10 mouse cellular contexts compared by ENCODE assay signal in the genomic region with DNA sequence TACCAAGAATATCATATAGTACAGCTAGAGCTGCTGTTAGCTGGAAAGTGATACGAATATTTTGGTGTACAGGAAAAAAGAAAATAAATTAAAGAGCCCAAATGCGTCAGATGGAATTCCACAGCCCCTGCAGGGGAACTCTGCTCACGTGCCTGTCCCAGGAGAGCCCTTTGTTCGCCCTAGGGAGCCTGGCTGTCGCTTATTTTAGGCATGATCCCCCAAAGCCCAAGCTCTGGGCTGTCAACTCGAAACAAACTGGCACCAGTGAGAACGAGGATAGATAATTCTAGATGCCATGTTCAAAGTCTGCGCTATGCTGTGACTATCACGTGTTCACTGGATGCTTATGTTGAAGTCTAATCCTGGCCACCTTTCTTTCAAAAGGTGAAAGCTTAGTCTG. TPM values are rescaled to one million over a fixed set of nuclear protein-coding genes. Genes with fewer than 3 reads are reported as not detected.
A peak's percentile ranks its signal among the peaks of the same experiment; 100 is the strongest.
DNase-seq lines count a peak whose midpoint lies in the region; ATAC-seq lines count a peak whose summit lies in the region.
"Had no signal": no experiment of that assay in that cellular context is flagged by ENCODE, and none has a peak within 500 bp of the region (broad histone marks: within the 10 kb centered on the region; RNA-seq: fewer than 3 reads in every experiment).

No protein-coding gene starts in this region.

- H3K36me3 ChIP-seq in kidney, embryonic 14.5 days (ENCODE audit: control insufficient read depth, insufficient read depth, low read length): no peaks in the 10 kb centered on the region
- H3K36me3 ChIP-seq in embryonic facial prominence, embryonic 11.5 days (replicated peaks; ENCODE audit: control insufficient read depth, insufficient read depth, low read depth, low read length): no peaks in the 10 kb centered on the region
- no peaks in the 10 kb centered on the region for H3K36me3 ChIP-seq in hindbrain, embryonic 13.5 days
- no peaks in the 10 kb centered on the region for H3K36me3 ChIP-seq in neural tube, embryonic 13.5 days
- H3K36me3 ChIP-seq: G1E had no signal

- H3K4me2 ChIP-seq in kidney, embryonic 14.5 days (replicated peaks; ENCODE audit: low read depth, low read length): no peak overlapping the region; the same call in 1 of the 2 replicates
- H3K4me2 ChIP-seq in embryonic facial prominence, embryonic 11.5 days (ENCODE audit: low read depth, low read length): no peak overlapping the region
- H3K4me2 ChIP-seq in hindbrain, embryonic 13.5 days: peak overlapping the region; percentile 97
- H3K4me2 ChIP-seq in neural tube, embryonic 13.5 days: peak overlapping the region; percentile 96

- no peak overlapping the region for H3K27ac ChIP-seq in kidney, embryonic 14.5 days (ENCODE audit: low read depth, low read length)
- H3K27ac ChIP-seq in embryonic facial prominence, embryonic 11.5 days (replicated peaks; ENCODE audit: low read depth, low read length): no peak overlapping the region
- H3K27ac ChIP-seq in hindbrain, embryonic 13.5 days: peak overlapping the region; percentile 74
- H3K27ac ChIP-seq in neural tube, embryonic 13.5 days (replicated peaks): peak overlapping the region; percentile 49

- no peak for DNase-seq in kidney, adult 18-20 months
- DNase-seq in embryonic facial prominence, embryonic 11.5 days (ENCODE audit: low spot score): peak; percentile 30
- DNase-seq in frontal cortex, postnatal 25 days (ENCODE audit: low spot score in 2 of 2): no peak
- no peak for DNase-seq in lung, postnatal 25 days (ENCODE audit: low spot score)
- DNase-seq in left cerebral cortex, adult 9 months (ENCODE audit: low spot score in 2 of 2): no peak
- DNase-seq: spleen, adult 18-20 months had no signal

- peaks cover 51% of the 10 kb centered on the region for H3K27me3 ChIP-seq in kidney, embryonic 14.5 days (ENCODE audit: control insufficient read depth, insufficient read depth, low read length)
- peaks cover 35% of the 10 kb centered on the region for H3K27me3 ChIP-seq in embryonic facial prominence, embryonic 11.5 days (ENCODE audit: control insufficient read depth, insufficient read depth, low read length)
- peaks cover 46% of the 10 kb centered on the region for H3K27me3 ChIP-seq in hindbrain, embryonic 13.5 days
- H3K27me3 ChIP-seq in neural tube, embryonic 13.5 days: peaks cover 54% of the 10 kb centered on the region

- H3K4me3 ChIP-seq in kidney, embryonic 14.5 days (ENCODE audit: low read length): peak overlapping the region; percentile 34; the same call in 1 of the 2 replicates
- no peak overlapping the region for H3K4me3 ChIP-seq in embryonic facial prominence, embryonic 11.5 days (ENCODE audit: low read depth, low read length)
- peak overlapping the region; percentile 58 for H3K4me3 ChIP-seq in hindbrain, embryonic 13.5 days
- peak overlapping the region; percentile 56 for H3K4me3 ChIP-seq in neural tube, embryonic 13.5 days

- 10% methylated on average over 9 of the region's 9 CpGs for WGBS in kidney, embryonic 14.5 days
- WGBS in embryonic facial prominence, embryonic 11.5 days: 6% methylated on average over 9 of the region's 9 CpGs
- 3% methylated on average over 9 of the region's 9 CpGs for WGBS in hindbrain, embryonic 13.5 days
- 7% methylated on average over 9 of the region's 9 CpGs for WGBS in neural tube, embryonic 13.5 days

- H3K9me3 ChIP-seq in kidney, embryonic 14.5 days (ENCODE audit: control insufficient read depth, low read length): no peaks in the 10 kb centered on the region
- no peaks in the 10 kb centered on the region for H3K9me3 ChIP-seq in embryonic facial prominence, embryonic 11.5 days (replicated peaks; ENCODE audit: control insufficient read depth, low read length)
- H3K9me3 ChIP-seq in hindbrain, embryonic 13.5 days: no peaks in the 10 kb centered on the region
- no peaks in the 10 kb centered on the region for H3K9me3 ChIP-seq in neural tube, embryonic 13.5 days

- H3K9ac ChIP-seq in kidney, embryonic 14.5 days (ENCODE audit: low read depth, low read length): no peak overlapping the region
- H3K9ac ChIP-seq in embryonic facial prominence, embryonic 11.5 days (replicated peaks; ENCODE audit: low read length): no peak overlapping the region
- H3K9ac ChIP-seq in hindbrain, embryonic 13.5 days: peak overlapping the region; percentile 47
- no peak overlapping the region for H3K9ac ChIP-seq in neural tube, embryonic 13.5 days

- peaks cover 11% of the 10 kb centered on the region for H3K4me1 ChIP-seq in kidney, embryonic 14.5 days (ENCODE audit: control insufficient read depth, insufficient read depth, low read length)
- peaks cover 6% of the 10 kb centered on the region for H3K4me1 ChIP-seq in embryonic facial prominence, embryonic 11.5 days (ENCODE audit: control insufficient read depth, insufficient read depth, low read length)
- H3K4me1 ChIP-seq in hindbrain, embryonic 13.5 days (replicated peaks): peaks cover 58% of the 10 kb centered on the region
- peaks cover 59% of the 10 kb centered on the region for H3K4me1 ChIP-seq in neural tube, embryonic 13.5 days (replicated peaks)

- no peak for ATAC-seq in kidney, embryonic 14.5 days (ENCODE audit: low FRiP score, low TSS enrichment)
- ATAC-seq in embryonic facial prominence, embryonic 11.5 days (replicated peaks; ENCODE audit: insufficient number of reproducible peaks, low FRiP score, low TSS enrichment, low read depth): no peak
- no peak for ATAC-seq in hindbrain, embryonic 13.5 days (ENCODE audit: low FRiP score)
- ATAC-seq in neural tube, embryonic 13.5 days (ENCODE audit: low read depth): peak; percentile 9; the same call in 1 of the 2 replicates

RNA-seq across cellular contexts. Expression of gene Shc3, which starts 0.9 kb away (rescaled TPM):
- 0.11 and 0.12 TPM in 2 replicates for polyA plus RNA-seq in kidney, embryonic 14.5 days (2014; fragmentation: Nextera tagmentation; extraction: Ambion mirVana)
- polyA plus RNA-seq in embryonic facial prominence, embryonic 11.5 days (2014; fragmentation: Nextera tagmentation; extraction: Ambion mirVana): 1.9 and 2.5 TPM in 2 replicates
- 4.1 and 4.2 TPM in 2 replicates for polyA plus RNA-seq in hindbrain, embryonic 13.5 days (2015; fragmentation: Nextera tagmentation; extraction: Ambion mirVana)
- polyA plus RNA-seq in neural tube, embryonic 13.5 days (2015; fragmentation: Nextera tagmentation; extraction: Ambion mirVana): 3.4 and 4.4 TPM in 2 replicates
- polyA plus RNA-seq: G1E had no signal

Comparison
In these comparisons a context has a peak if more than half of its experiments do, and no peak if none do; other contexts are left out.
1. H3K27ac ChIP-seq: peak in hindbrain, embryonic 13.5 days (single experiment) and neural tube, embryonic 13.5 days (single experiment); none in kidney, embryonic 14.5 days (single experiment) and embryonic facial prominence, embryonic 11.5 days (single experiment).
2. H3K4me2 ChIP-seq: peak in hindbrain, embryonic 13.5 days (single experiment) and neural tube, embryonic 13.5 days (single experiment); none in kidney, embryonic 14.5 days (single experiment) and embryonic facial prominence, embryonic 11.5 days (single experiment).